Mouse (Mus musculus) embryonic fibroblast, embryonic 13.5 days (primary cell): ENCODE measurements around the gene Bche.

Experiments used
- CTCF ChIP-seq: IDR thresholded peaks from 2 replicates; pipeline ENCODE4 v1.5.1; 2011; ENCODE audit warnings: mild to moderate bottlenecking, control low read depth, low read length, moderate library complexity, borderline replicate concordance; ENCODE audit not compliant: insufficient read depth
- POLR2A ChIP-seq: IDR thresholded peaks from 2 replicates; pipeline ENCODE4 v1.6.1; 2011; ENCODE audit warnings: low read depth, mild to moderate bottlenecking, control low read depth, low read length, moderate library complexity

DNA sequence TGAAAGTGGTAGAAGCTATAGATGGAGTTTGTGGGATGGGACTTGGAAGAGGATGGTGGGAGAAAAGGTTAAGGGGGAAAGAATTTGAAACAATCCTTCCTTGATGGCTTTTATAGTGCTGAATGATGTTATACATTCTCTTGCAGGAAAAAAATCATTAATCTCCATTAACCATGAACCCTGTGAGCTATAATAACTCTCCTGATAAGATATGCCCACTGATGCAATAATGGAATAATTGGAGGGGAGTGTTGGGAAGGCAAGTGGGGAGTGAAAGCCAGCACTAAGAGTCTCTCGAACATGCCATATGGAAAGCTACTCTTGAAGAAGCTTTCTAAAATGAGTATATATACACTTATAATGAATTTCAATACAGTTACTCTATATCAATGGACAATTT is 16.7 kb upstream of the Bche start:
- no peak for TF ChIP-seq CTCF
- TF ChIP-seq POLR2A, result no peak
